Mouse (Mus musculus) heart, embryonic 12.5 days (tissue): Measurements from ENCODE around the gene Smg6. TPM values are rescaled to one million over a fixed set of nuclear protein-coding genes. Genes with fewer than 3 reads are reported as not detected.

Experiments used
- ATAC-seq: fragments of 200-750 bp; cut with Nextera tagmentation; 2 replicates; pipeline ENCODE4 v1.8.0; 2017; ENCODE audit warnings: moderate TSS enrichment, moderate library complexity; ENCODE audit not compliant: insufficient number of reproducible peaks, low FRiP score
- H3K27ac ChIP-seq: fragments of 300-500 bp; sonication (generic); 2 replicates; pipeline ENCODE4 v1.5.1; 2016; ENCODE audit warnings: mild to moderate bottlenecking, moderate library complexity; ENCODE audit not compliant: poor library complexity, severe bottlenecking
- H3K27me3 ChIP-seq: fragments of 300-500 bp; sonication (generic); replicated peaks from 2 replicates; pipeline ENCODE4 v1.6.1; 2016; ENCODE audit warnings: mild to moderate bottlenecking, moderate library complexity
- H3K36me3 ChIP-seq: fragments of 300-500 bp; sonication (generic); 2 replicates; pipeline ENCODE4 v1.6.1; 2016; ENCODE audit warnings: mild to moderate bottlenecking, moderate library complexity
- H3K4me1 ChIP-seq: fragments of 300-500 bp; sonication (generic); replicated peaks from 2 replicates; pipeline ENCODE4 v1.6.1; 2016; ENCODE audit warnings: mild to moderate bottlenecking
- H3K4me2 ChIP-seq: fragments of 300-500 bp; sonication (generic); 2 replicates; pipeline ENCODE4 v1.6.1; 2016; ENCODE audit warnings: mild to moderate bottlenecking, moderate library complexity
- H3K4me3 ChIP-seq: fragments of 300-500 bp; sonication (generic); 2 replicates; pipeline ENCODE4 v1.5.1; 2016; ENCODE audit warnings: mild to moderate bottlenecking
- H3K9ac ChIP-seq: fragments of 300-500 bp; sonication (generic); 2 replicates; pipeline ENCODE4 v1.6.1; 2016; ENCODE audit warnings: mild to moderate bottlenecking, moderate library complexity
- H3K9me3 ChIP-seq: fragments of 300-500 bp; sonication (generic); replicated peaks from 2 replicates; pipeline ENCODE4 v1.6.1; 2016; ENCODE audit warnings: mild to moderate bottlenecking, moderate library complexity
- WGBS: fragments of 180-500 bp; shearing (Covaris S2); methylation state at CpG from one replicate; pipeline ENCODE4 v1.1.7; 2016; 5-methylcytosine and 5-hydroxymethylcytosine counted together
- polyA plus RNA-seq: library from polyadenylated mRNA; unstranded; fragments of >200 nt; fragmentation: Nextera tagmentation; extraction: Ambion mirVana; gene quantifications from 2 replicates; pipeline ENCODE4 v1.2.1, GENCODE M21; 2016

Gene Smg6
- polyA plus RNA-seq, 1 experiment from 2014 or later: 13.4 TPM

- H3K36me3 ChIP-seq: no peaks in the 10 kb centered on the region
- H3K4me3 ChIP-seq: no peak overlapping the region
- ATAC-seq: no peak
- H3K4me1 ChIP-seq: peaks cover 57% of the 10 kb centered on the region
- no peak overlapping the region for H3K4me2 ChIP-seq
- H3K27me3 ChIP-seq: no peaks in the 10 kb centered on the region
- WGBS: 55% methylated on average over 5 of the region's 5 CpGs
- H3K9ac ChIP-seq: no peak overlapping the region
- peak overlapping the region; percentile 69; the same call in 1 of the 2 replicates for H3K27ac ChIP-seq
- H3K9me3 ChIP-seq: no peaks in the 10 kb centered on the region
Measured at GRCm38 (mm10) chr11:75134485-75135068, 209.0 kb downstream of the Smg6 start.

GRCm38 (mm10) chr11:75135358-75135757 is 209.7 kb downstream of the Smg6 start:
- H3K9ac ChIP-seq: no peak overlapping the region
- H3K27ac ChIP-seq: no peak overlapping the region
- no peaks in the 10 kb centered on the region for H3K27me3 ChIP-seq
- H3K4me3 ChIP-seq: no peak overlapping the region
- 88% methylated on average over 4 of the region's 4 CpGs for WGBS
- no peak overlapping the region for H3K4me2 ChIP-seq
- peaks cover 65% of the 10 kb centered on the region for H3K4me1 ChIP-seq
- no peaks in the 10 kb centered on the region for H3K9me3 ChIP-seq
- no peak for ATAC-seq
- no peaks in the 10 kb centered on the region for H3K36me3 ChIP-seq

- WGBS: 35% methylated on average over 5 of the region's 5 CpGs
- Histone ChIP-seq H3K4me3 (no peak overlapping the region), H3K4me1 (peaks cover 80% of the 10 kb centered on the region), H3K27ac (peak overlapping the region; percentile 24; the same call in 1 of the 2 replicates), H3K27me3 (no peaks in the 10 kb centered on the region), H3K36me3 (no peaks in the 10 kb centered on the region), H3K4me2 (no peak overlapping the region), H3K9ac (no peak overlapping the region), H3K9me3 (no peaks in the 10 kb centered on the region)
- no peak for ATAC-seq
Measured at GRCm38 (mm10) chr11:75136666-75137398, 211.2 kb downstream of the Smg6 start.

GRCm38 (mm10) chr11:75139122-75139963 is 213.7 kb downstream of the Smg6 start:
- WGBS: 26% methylated on average over 11 of the region's 11 CpGs
- Histone ChIP-seq H3K27me3 (no peaks in the 10 kb centered on the region), H3K4me3 (no peak overlapping the region), H3K36me3 (peaks cover 16% of the 10 kb centered on the region), H3K9me3 (no peaks in the 10 kb centered on the region), H3K4me2 (peak overlapping the region; percentile 39), H3K9ac (peak overlapping the region; percentile 29; the same call in 1 of the 2 replicates), H3K4me1 (peaks cover 71% of the 10 kb centered on the region), H3K27ac (peak overlapping the region; percentile 93)
- peak; percentile 86 for ATAC-seq

GRCm38 (mm10) chr11:75140431-75140830 is 214.8 kb downstream of the Smg6 start:
- ATAC-seq: no peak

GRCm38 (mm10) chr11:75141038-75141437 is 215.4 kb downstream of the Smg6 start:
- no peak overlapping the region for H3K27ac ChIP-seq
- peaks cover 26% of the 10 kb centered on the region for H3K36me3 ChIP-seq
- H3K4me3 ChIP-seq: no peak overlapping the region
- no peaks in the 10 kb centered on the region for H3K27me3 ChIP-seq
- peaks cover 71% of the 10 kb centered on the region for H3K4me1 ChIP-seq
- H3K4me2 ChIP-seq: no peak overlapping the region
- no peaks in the 10 kb centered on the region for H3K9me3 ChIP-seq
- WGBS: 59% methylated on average over 3 of the region's 3 CpGs
- H3K9ac ChIP-seq: 0 out of 2 replicates have a peak overlapping the region, but pooled peaks have one; percentile 11
- no peak for ATAC-seq

More at GRCm38 (mm10) chr11:75140431-75140830, 214.8 kb downstream of the Smg6 start:
- peaks cover 69% of the 10 kb centered on the region for H3K4me1 ChIP-seq
- H3K4me3 ChIP-seq: no peak overlapping the region
- WGBS: 62% methylated on average over 5 of the region's 5 CpGs
- H3K9me3 ChIP-seq: no peaks in the 10 kb centered on the region
- peaks cover 24% of the 10 kb centered on the region for H3K36me3 ChIP-seq
- H3K27ac ChIP-seq: peak overlapping the region; percentile 93
- H3K27me3 ChIP-seq: no peaks in the 10 kb centered on the region
- H3K9ac ChIP-seq: no peak overlapping the region; the same call in 1 of the 2 replicates
- H3K4me2 ChIP-seq: no peak overlapping the region

- Histone ChIP-seq H3K9ac (no peak overlapping the region), H3K4me1 (peaks cover 66% of the 10 kb centered on the region), H3K9me3 (no peaks in the 10 kb centered on the region), H3K27me3 (no peaks in the 10 kb centered on the region), H3K4me2 (no peak overlapping the region), H3K4me3 (no peak overlapping the region), H3K36me3 (peaks cover 26% of the 10 kb centered on the region), H3K27ac (peak overlapping the region; percentile 54; the same call in 1 of the 2 replicates)
- WGBS: 48% methylated on average over 1 of the region's 1 CpGs
- no peak for ATAC-seq
Measured at GRCm38 (mm10) chr11:75141913-75142312, 216.3 kb downstream of the Smg6 start.

- ATAC-seq: no peak
- WGBS: 66% methylated on average over 4 of the region's 4 CpGs
- H3K27me3 ChIP-seq: no peaks in the 10 kb centered on the region
- H3K4me2 ChIP-seq: no peak overlapping the region
- H3K9me3 ChIP-seq: no peaks in the 10 kb centered on the region
- no peak overlapping the region for H3K27ac ChIP-seq
- H3K36me3 ChIP-seq: peaks cover 26% of the 10 kb centered on the region
- no peak overlapping the region for H3K4me3 ChIP-seq
- no peak overlapping the region for H3K9ac ChIP-seq
- peaks cover 66% of the 10 kb centered on the region for H3K4me1 ChIP-seq
Measured at GRCm38 (mm10) chr11:75142749-75143148, 217.1 kb downstream of the Smg6 start.

- Histone ChIP-seq H3K9ac (no peak overlapping the region), H3K9me3 (no peaks in the 10 kb centered on the region), H3K27ac (no peak overlapping the region), H3K4me1 (peaks cover 48% of the 10 kb centered on the region), H3K4me3 (no peak overlapping the region), H3K27me3 (no peaks in the 10 kb centered on the region), H3K36me3 (peaks cover 34% of the 10 kb centered on the region), H3K4me2 (no peak overlapping the region)
- no peak for ATAC-seq
- 77% methylated on average over 2 of the region's 2 CpGs for WGBS
Measured at GRCm38 (mm10) chr11:75145841-75146240, 220.2 kb downstream of the Smg6 start.

GRCm38 (mm10) chr11:75147106-75147845 is 221.7 kb downstream of the Smg6 start:
- Histone ChIP-seq H3K9ac (peak overlapping the region; percentile 55), H3K36me3 (peaks cover 34% of the 10 kb centered on the region), H3K27ac (peak overlapping the region; percentile 86), H3K27me3 (no peaks in the 10 kb centered on the region), H3K4me1 (peaks cover 34% of the 10 kb centered on the region), H3K4me3 (no peak overlapping the region), H3K9me3 (no peaks in the 10 kb centered on the region), H3K4me2 (no peak overlapping the region)
- WGBS: 37% methylated on average over 11 of the region's 11 CpGs
- peak; percentile 62; the same call in 1 of the 2 replicates for ATAC-seq
